ENCODE assay signal across 26 mouse cellular contexts in the genomic region with DNA sequence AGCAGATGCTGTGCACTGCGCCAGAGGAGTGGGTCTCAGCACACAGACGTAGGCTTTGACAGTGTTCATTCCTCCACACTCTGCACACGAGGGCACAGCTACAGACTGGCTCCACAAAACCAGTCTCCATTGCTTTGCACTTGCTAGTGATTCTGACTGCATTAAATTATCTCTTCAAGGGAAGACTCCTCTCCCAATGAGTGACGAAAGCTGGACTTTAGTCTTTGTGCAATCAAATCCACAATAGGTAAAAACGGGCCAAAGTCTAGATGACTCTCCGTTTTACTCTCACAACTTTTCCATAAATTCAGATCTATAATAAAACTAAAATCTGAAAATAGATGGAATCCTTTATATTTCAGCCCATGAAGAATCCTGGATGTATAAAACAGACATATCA.
DNase-seq lines count a peak whose midpoint lies in the region; ATAC-seq lines count a peak whose summit lies in the region.
"Had no signal": no experiment of that assay in that cellular context is flagged by ENCODE, and none has a peak within 500 bp of the region (broad histone marks: within the 10 kb centered on the region; RNA-seq: fewer than 3 reads in every experiment).

No protein-coding gene starts in this region.

- 0 out of 2 replicates have a peak overlapping the region, but pooled peaks have one; percentile 3 for H3K27ac ChIP-seq in limb, embryonic 15.5 days
- H3K27ac ChIP-seq in limb, embryonic 10.5 days = no peak overlapping the region
- H3K27ac ChIP-seq: embryonic facial prominence, embryonic 12.5 days; hindbrain, embryonic 12.5 days; hindbrain, embryonic 15.5 days had no signal

- no peak overlapping the region for H3K4me2 ChIP-seq in limb, embryonic 15.5 days
- H3K4me2 ChIP-seq: embryonic facial prominence, embryonic 12.5 days; embryonic facial prominence, embryonic 15.5 days; heart, embryonic 11.5 days; hindbrain, embryonic 12.5 days; hindbrain, embryonic 15.5 days had no signal

- peaks cover 6% of the 10 kb centered on the region; the same call in 1 of the 2 replicates for H3K4me1 ChIP-seq in limb, embryonic 15.5 days
- H3K4me1 ChIP-seq in limb, embryonic 10.5 days = no peaks in the 10 kb centered on the region
- H3K4me1 ChIP-seq in megakaryocyte, embryonic 14.5 days = no peaks in the 10 kb centered on the region
- H3K4me1 ChIP-seq: embryonic facial prominence, embryonic 12.5 days; embryonic facial prominence, embryonic 15.5 days; hindbrain, embryonic 12.5 days; hindbrain, embryonic 15.5 days had no signal

- no peak for ATAC-seq in limb, embryonic 15.5 days (ENCODE audit: insufficient number of reproducible peaks, low FRiP score, low TSS enrichment, low read depth)
- ATAC-seq in megakaryocyte, adult 5-6 weeks (ENCODE audit: poor library complexity, severe bottlenecking) = no peak
- ATAC-seq: forebrain, embryonic 14.5 days; forebrain, postnatal 0 days had no signal

- DNase-seq in limb, embryonic 10.5 days (ENCODE audit: low spot score) = no peak
- peak; percentile 33 for DNase-seq in large intestine, adult 2 months (ENCODE audit: low read depth, low spot score)
- no peak for DNase-seq in thymus, postnatal 25 days
- no peak for DNase-seq in gastrocnemius, adult 8-10 months (ENCODE audit: low spot score in 2 of 2)
- DNase-seq: adrenal gland, adult 2 months; adrenal gland, postnatal 14 days; B cell, adult 2 months; cerebellum, adult 11 months; cerebellum, adult 2 months; cerebellum, adult 9-11 months; cerebellum, postnatal 25 days; forebrain, postnatal 0 days; gastrocnemius, adult 2 months; gastrocnemius, postnatal 25 days; heart, adult 18-20 months had no signal

- peaks cover 14% of the 10 kb centered on the region; the same call in 1 of the 2 replicates for H3K36me3 ChIP-seq in limb, embryonic 15.5 days
- H3K36me3 ChIP-seq in limb, embryonic 10.5 days = no peaks in the 10 kb centered on the region
- H3K36me3 ChIP-seq in megakaryocyte, embryonic 14.5 days (replicated peaks; ENCODE audit: low read length) = no peaks in the 10 kb centered on the region
- H3K36me3 ChIP-seq: embryonic facial prominence, embryonic 12.5 days; embryonic facial prominence, embryonic 15.5 days; G1E; hindbrain, embryonic 12.5 days; hindbrain, embryonic 15.5 days had no signal

- WGBS in limb, embryonic 15.5 days = 84% methylated on average over 6 of the region's 6 CpGs
- WGBS in limb, embryonic 10.5 days = 86% methylated on average over 6 of the region's 6 CpGs
- 51% methylated on average over 6 of the region's 6 CpGs for WGBS in large intestine, adult 2 months

- no peaks in the 10 kb centered on the region for H3K9me3 ChIP-seq in limb, embryonic 15.5 days
- no peaks in the 10 kb centered on the region for H3K9me3 ChIP-seq in limb, embryonic 10.5 days (replicated peaks)
- H3K9me3 ChIP-seq in megakaryocyte, embryonic 14.5 days = no peaks in the 10 kb centered on the region
- H3K9me3 ChIP-seq: embryonic facial prominence, embryonic 12.5 days; embryonic facial prominence, embryonic 15.5 days; G1E; hindbrain, embryonic 12.5 days; hindbrain, embryonic 15.5 days had no signal

- no peaks in the 10 kb centered on the region for H3K27me3 ChIP-seq in limb, embryonic 15.5 days
- no peaks in the 10 kb centered on the region for H3K27me3 ChIP-seq in limb, embryonic 10.5 days (ENCODE audit: low read depth, poor library complexity, severe bottlenecking)
- peaks cover 4% of the 10 kb centered on the region for H3K27me3 ChIP-seq in megakaryocyte, embryonic 14.5 days (replicated peaks)
- H3K27me3 ChIP-seq: CH12.LX; embryonic facial prominence, embryonic 12.5 days; embryonic facial prominence, embryonic 15.5 days; hindbrain, embryonic 12.5 days; hindbrain, embryonic 15.5 days had no signal

- H3K9ac ChIP-seq in limb, embryonic 15.5 days = no peak overlapping the region
- H3K9ac ChIP-seq: embryonic facial prominence, embryonic 12.5 days; embryonic facial prominence, embryonic 15.5 days; forebrain, postnatal 0 days; hindbrain, embryonic 12.5 days; hindbrain, embryonic 15.5 days had no signal

- no peak overlapping the region for H3K4me3 ChIP-seq in limb, embryonic 15.5 days
- H3K4me3 ChIP-seq in limb, embryonic 10.5 days = no peak overlapping the region
- H3K4me3 ChIP-seq in megakaryocyte, embryonic 14.5 days (replicated peaks) = peak overlapping the region; percentile 42
- H3K4me3 ChIP-seq: embryonic facial prominence, embryonic 12.5 days; embryonic facial prominence, embryonic 15.5 days; gastrocnemius, adult 2 months; hindbrain, embryonic 12.5 days; hindbrain, embryonic 15.5 days had no signal
